Mouse (Mus musculus) liver, adult 2 months (tissue): ENCODE data around the gene Bloc1s3. TPM values are rescaled to one million over a fixed set of nuclear protein-coding genes. Genes with fewer than 3 reads are reported as not detected.

Experiments used
- DNase-seq: peaks from one replicate; pipeline ENCODE4 v3.0.0-alpha.2; 2011; ENCODE audit warnings: low read depth, low spot score; ENCODE audit errors: extremely low read depth
- H3K27ac ChIP-seq: fragments of 200-500 bp; replicated peaks from 2 replicates; pipeline ENCODE4 v1.5.1; 2012; ENCODE audit warnings: low read depth, mild to moderate bottlenecking, control low read depth, inconsistent platforms, low read length; ENCODE audit not compliant: insufficient read depth
- H3K27me3 ChIP-seq: fragments of 200-500 bp; 2 replicates; pipeline ENCODE4 v1.6.1; 2012; ENCODE audit warnings: mild to moderate bottlenecking, moderate library complexity, low read length, inconsistent platforms; ENCODE audit not compliant: control insufficient read depth, insufficient read depth
- H3K36me3 ChIP-seq: fragments of 200-500 bp; 2 replicates; pipeline ENCODE4 v1.6.1; 2012; ENCODE audit warnings: low read length, inconsistent platforms; ENCODE audit not compliant: control insufficient read depth, insufficient read depth
- H3K4me1 ChIP-seq: fragments of 200-500 bp; 2 replicates; pipeline ENCODE4 v1.6.1; 2011; ENCODE audit warnings: low read length; ENCODE audit not compliant: control insufficient read depth, insufficient read depth
- H3K4me3 ChIP-seq: fragments of 200-500 bp; 2 replicates; pipeline ENCODE4 v1.5.1; 2011; ENCODE audit warnings: low read depth, mild to moderate bottlenecking, control low read depth, low read length, moderate library complexity; ENCODE audit not compliant: insufficient read depth
- H3K79me2 ChIP-seq: fragments of 200-500 bp; 2 replicates; pipeline ENCODE4 v1.6.1; 2012; ENCODE audit warnings: inconsistent platforms, mild to moderate bottlenecking, low read length, moderate library complexity; ENCODE audit not compliant: control insufficient read depth, insufficient read depth
- H3K9ac ChIP-seq: fragments of 200-500 bp; 2 replicates; pipeline ENCODE4 v1.6.1; 2012; ENCODE audit warnings: low read depth, mild to moderate bottlenecking, control low read depth, inconsistent platforms, low read length
- CTCF ChIP-seq: fragments of 200-500 bp; IDR thresholded peaks from 2 replicates; pipeline ENCODE4 v1.5.1; 2011; ENCODE audit warnings: low read depth, low read length, control low read depth
- POLR2A ChIP-seq: fragments of 200-500 bp; IDR thresholded peaks from 2 replicates; pipeline ENCODE4 v1.6.1; 2011; ENCODE audit warnings: low read length, control low read depth; ENCODE audit not compliant: insufficient read depth; ENCODE audit errors: extremely low read depth
- WGBS: fragments of 180-500 bp; shearing (Covaris S2); methylation state at CpG from one replicate; pipeline ENCODE4 v1.1.7; 2018; 5-methylcytosine and 5-hydroxymethylcytosine counted together
- polyA plus RNA-seq: library from polyadenylated mRNA; depleted of rRNA; stranded (reverse); fragments of >200 nt; gene quantifications from 2 replicates; pipeline ENCODE4 v1.2.3, GENCODE M21; 2012
- total RNA-seq: library from RNA; depleted of rRNA; stranded (reverse); fragments of >200 nt; gene quantifications from 2 replicates; pipeline ENCODE4 v1.2.3, GENCODE M21; 2014

Bloc1s3 gene
- total and polyA plus RNA-seq, 2 experiments, result 2.8 to 6.2 TPM

DNA sequence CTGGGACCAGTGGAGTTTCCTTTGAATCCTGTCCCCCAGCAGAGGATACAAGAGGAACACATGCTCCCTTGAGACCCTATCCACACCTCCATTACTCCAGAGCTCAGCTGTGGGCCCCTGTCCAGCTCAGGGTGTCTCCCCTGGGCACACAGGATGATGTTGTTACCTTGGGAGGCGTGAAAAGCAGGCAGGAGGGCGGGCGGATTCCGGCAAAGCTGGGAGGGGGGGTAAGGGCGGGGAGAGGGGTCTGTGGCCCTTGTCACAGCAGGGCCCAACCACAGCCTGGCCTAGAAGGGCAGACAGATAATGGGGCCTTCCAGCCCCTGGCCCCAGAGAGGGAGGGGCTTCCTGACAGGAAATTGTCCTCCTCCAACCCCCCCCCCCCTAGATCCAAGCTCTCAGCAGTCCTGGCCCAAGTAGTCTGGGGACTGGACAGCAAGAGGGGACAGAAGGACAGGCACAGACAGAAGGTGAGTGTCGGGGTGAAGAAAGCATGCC lies 45.2 kb downstream of the Bloc1s3 start, which contains the start of gene Exoc3l2:
Gene Exoc3l2 (plus strand): TSS at position 448 of the 498 bp plus-strand sequence.
- no peak for DNase-seq
- Histone ChIP-seq H3K27me3 (no peaks in the 10 kb centered on the region), H3K9ac (peak within 1 kb of the TSS; percentile 72), H3K27ac (peak within 1 kb of the TSS; percentile 76), H3K4me1 (0 out of 2 replicates have a peak, but pooled peaks cover 2% of the 10 kb centered on the region), H3K36me3 (no peaks in the 10 kb centered on the region), H3K79me2 (peaks cover 7% of the 10 kb centered on the region), H3K4me3 (peak within 1 kb of the TSS; percentile 70)
- WGBS, result 70% methylated on average over 6 of the region's 6 CpGs
- TF ChIP-seq POLR2A (no peak), CTCF (no peak)

DNA sequence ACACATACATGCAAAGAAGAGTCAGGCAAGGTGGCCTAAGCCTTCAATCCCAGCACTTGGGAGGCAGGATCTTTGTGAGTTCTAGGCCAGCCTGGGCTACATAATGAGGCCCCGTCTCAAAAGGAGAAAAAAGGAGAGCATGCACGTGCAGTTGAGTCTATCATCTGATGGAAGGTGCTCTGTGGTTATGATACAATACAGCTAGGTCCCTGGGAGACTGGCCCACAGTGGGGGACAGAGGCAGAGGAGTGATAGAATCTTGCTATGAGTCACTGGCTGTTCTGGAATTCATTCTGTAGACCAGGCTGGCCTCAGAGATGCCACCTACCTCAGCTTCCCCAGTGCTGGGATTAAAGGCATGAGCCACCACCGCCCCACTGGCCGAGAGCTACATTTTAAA lies 45.7 kb downstream of the Bloc1s3 start:
- H3K4me3 ChIP-seq, result no peak overlapping the region
- 81% methylated on average over 4 of the region's 4 CpGs for WGBS
- H3K9ac ChIP-seq, result no peak overlapping the region
- H3K36me3 ChIP-seq, result no peaks in the 10 kb centered on the region
- no peak for DNase-seq
- TF ChIP-seq POLR2A, result no peak
- no peak for TF ChIP-seq CTCF
- peaks cover 12% of the 10 kb centered on the region for H3K79me2 ChIP-seq
- no peaks in the 10 kb centered on the region for H3K27me3 ChIP-seq
- peaks cover 6% of the 10 kb centered on the region for H3K4me1 ChIP-seq
- H3K27ac ChIP-seq, result peak overlapping the region; percentile 30

GRCm38 (mm10) chr7:19461488-19461887 lies 46.7 kb downstream of the Bloc1s3 start:
- Histone ChIP-seq H3K79me2 (peaks cover 21% of the 10 kb centered on the region), H3K27me3 (no peaks in the 10 kb centered on the region), H3K9ac (no peak overlapping the region), H3K36me3 (no peaks in the 10 kb centered on the region), H3K4me3 (no peak overlapping the region), H3K27ac (no peak overlapping the region), H3K4me1 (peaks cover 10% of the 10 kb centered on the region)
- DNase-seq, result peak; percentile 36
- 26% methylated on average over 6 of the region's 6 CpGs for WGBS
- TF ChIP-seq POLR2A (no peak), CTCF (peak; percentile 74)

DNA sequence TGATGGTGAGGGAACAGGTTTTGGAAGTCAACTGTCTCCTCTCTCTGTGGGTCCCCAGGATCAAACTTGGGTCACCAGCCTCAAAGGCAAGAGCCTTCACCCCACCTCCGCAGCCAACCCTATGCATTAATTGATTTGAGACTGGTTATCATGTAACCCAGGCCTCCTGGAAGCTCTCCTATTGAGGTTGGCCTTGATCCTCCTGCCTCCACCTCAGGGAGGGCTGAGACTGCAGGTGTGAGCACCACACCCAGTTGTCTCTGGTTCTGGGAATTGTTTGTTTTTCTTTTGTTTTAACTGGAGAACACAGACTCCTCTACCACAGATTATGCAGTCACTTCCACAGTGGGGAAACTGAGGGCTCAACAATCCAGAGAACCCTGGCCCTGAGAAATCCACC lies 47.7 kb downstream of the Bloc1s3 start:
- Histone ChIP-seq H3K4me1 (peaks cover 10% of the 10 kb centered on the region), H3K27ac (no peak overlapping the region), H3K9ac (no peak overlapping the region), H3K79me2 (peaks cover 30% of the 10 kb centered on the region), H3K27me3 (no peaks in the 10 kb centered on the region), H3K36me3 (no peaks in the 10 kb centered on the region), H3K4me3 (no peak overlapping the region)
- TF ChIP-seq POLR2A (no peak), CTCF (no peak)
- WGBS, result 20% methylated on average over 1 of the region's 1 CpGs
- no peak for DNase-seq

- H3K4me3 ChIP-seq, result peak overlapping the region; percentile 98; the same call in 1 of the 2 replicates
- H3K4me1 ChIP-seq, result peaks cover 10% of the 10 kb centered on the region
- no peaks in the 10 kb centered on the region for H3K27me3 ChIP-seq
- H3K36me3 ChIP-seq, result no peaks in the 10 kb centered on the region
- peak overlapping the region; percentile 40 for H3K27ac ChIP-seq
- TF ChIP-seq CTCF, result no peak
- TF ChIP-seq POLR2A, result no peak
- H3K79me2 ChIP-seq, result peaks cover 32% of the 10 kb centered on the region
- H3K9ac ChIP-seq, result peak overlapping the region; percentile 72
- DNase-seq, result no peak
- WGBS, result 35% methylated on average over 6 of the region's 6 CpGs
These were observed 48.9 kb downstream of the Bloc1s3 start for GRCm38 (mm10) chr7:19459144-19459870.

DNA sequence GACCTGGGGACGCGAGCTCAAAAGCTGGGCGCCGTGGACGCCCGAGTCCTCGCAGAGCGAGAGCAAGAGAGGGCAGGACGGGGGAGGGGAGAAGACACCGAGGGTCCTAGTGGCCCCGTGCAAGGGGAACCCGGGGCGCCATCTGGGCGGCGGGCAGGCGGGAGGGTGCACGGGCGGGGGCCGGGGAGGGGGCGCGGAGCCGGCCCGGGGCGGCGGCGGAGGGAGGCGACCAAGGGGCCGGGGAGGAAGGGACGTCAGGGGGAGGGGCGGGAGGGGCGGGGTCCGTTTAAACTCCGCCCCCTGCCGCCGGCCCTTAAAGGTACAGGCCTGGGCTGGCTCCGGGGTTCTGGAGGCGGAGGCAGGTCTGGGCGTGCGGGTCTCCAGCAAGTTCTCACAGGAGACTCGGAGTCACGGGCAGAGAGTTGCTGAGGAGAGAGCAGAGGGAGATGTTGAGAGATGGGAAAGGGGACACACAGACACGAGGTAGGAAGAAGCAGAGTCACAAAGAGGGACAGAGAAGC lies 49.5 kb downstream of the Bloc1s3 start, which contains the start of gene Mark4:
Gene Mark4 (minus strand): TSS at position 231 of the 521 bp plus-strand sequence.
- H3K27me3 ChIP-seq, result no peaks in the 10 kb centered on the region
- peak within 1 kb of the TSS; percentile 40 for H3K27ac ChIP-seq
- TF ChIP-seq CTCF, result no peak
- TF ChIP-seq POLR2A, result peak; percentile 75; the same call in 1 of the 2 replicates
- no peaks in the 10 kb centered on the region for H3K36me3 ChIP-seq
- under 1% methylated on average over 31 of the region's 42 CpGs for WGBS
- peak; percentile 44 for DNase-seq
- H3K79me2 ChIP-seq, result peaks cover 35% of the 10 kb centered on the region
- H3K9ac ChIP-seq, result peak within 1 kb of the TSS; percentile 96
- peaks cover 10% of the 10 kb centered on the region for H3K4me1 ChIP-seq
- peak within 1 kb of the TSS; percentile 98 for H3K4me3 ChIP-seq
